Mouse (Mus musculus): Measurements from ENCODE around the gene Ankdd1a. TPM values are rescaled to one million over a fixed set of nuclear protein-coding genes. Genes with fewer than 3 reads are reported as not detected.

Gene Ankdd1a
- polyA plus RNA-seq, 1 experiment: not detected

DNA sequence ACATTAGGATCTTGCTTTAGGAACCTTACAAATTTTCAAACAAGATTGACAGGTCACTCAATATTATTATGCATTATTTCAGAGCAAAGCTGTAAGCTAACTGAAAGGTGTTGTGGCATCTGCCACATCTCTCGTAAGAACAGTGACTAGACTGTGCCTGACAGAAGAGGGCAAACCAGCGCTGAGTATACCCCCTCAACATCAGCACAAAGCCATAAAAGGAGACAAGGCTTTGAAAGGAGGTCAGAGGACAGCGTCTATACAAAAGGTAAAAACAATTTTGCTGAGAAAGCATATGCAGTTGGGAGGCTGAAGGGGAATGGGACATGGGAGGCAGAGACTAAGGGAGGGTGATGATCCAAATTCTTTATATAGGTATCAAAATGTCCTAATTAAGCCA, 59.8 kb downstream of the Ankdd1a start:
- H3K4me3 ChIP-seq (ENCODE audit: low read depth, low read length): no peak overlapping the region
- H3K27ac ChIP-seq (ENCODE audit: insufficient read depth, low read depth, low read length): no peak overlapping the region
- WGBS: 63% methylated on average over 3 of the region's 3 CpGs
- H3K27me3 ChIP-seq (ENCODE audit: control insufficient read depth, insufficient read depth, low read length): no peaks in the 10 kb centered on the region
- TF ChIP-seq CTCF (IDR thresholded peaks at IDR 0.05; ENCODE audit: extremely low read depth, insufficient read length, insufficient replicate concordance, low read depth, low read length) (no peak), POLR2A (IDR thresholded peaks at IDR 0.05; ENCODE audit: low read depth, low read length) (no peak)
- H3K4me1 ChIP-seq (ENCODE audit: control insufficient read depth, insufficient read depth, insufficient read length, low read length): peaks cover 7% of the 10 kb centered on the region; the same call in 1 of the 2 replicates
- H3K36me3 ChIP-seq (ENCODE audit: control insufficient read depth, insufficient read depth, low read length): no peaks in the 10 kb centered on the region

GRCm38 (mm10) chr9:65458975-65459374, 61.0 kb downstream of the Ankdd1a start:
- peaks cover 2% of the 10 kb centered on the region; the same call in 1 of the 2 replicates for H3K4me1 ChIP-seq (ENCODE audit: control insufficient read depth, insufficient read depth, insufficient read length, low read length)
- no peaks in the 10 kb centered on the region for H3K27me3 ChIP-seq (ENCODE audit: control insufficient read depth, insufficient read depth, low read length)
- WGBS: 87% methylated on average over 2 of the region's 2 CpGs
- no peak overlapping the region for H3K4me3 ChIP-seq (ENCODE audit: low read depth, low read length)
- TF ChIP-seq POLR2A (IDR thresholded peaks at IDR 0.05; ENCODE audit: low read depth, low read length) (no peak), CTCF (IDR thresholded peaks at IDR 0.05; ENCODE audit: extremely low read depth, insufficient read length, insufficient replicate concordance, low read depth, low read length) (no peak)
- H3K36me3 ChIP-seq (ENCODE audit: control insufficient read depth, insufficient read depth, low read length): no peaks in the 10 kb centered on the region
- H3K27ac ChIP-seq (ENCODE audit: insufficient read depth, low read depth, low read length): no peak overlapping the region

GRCm38 (mm10) chr9:65447951-65448350, 72.0 kb downstream of the Ankdd1a start:
- Histone ChIP-seq H3K4me1 (ENCODE audit: control insufficient read depth, insufficient read depth, insufficient read length, low read length) (no peaks in the 10 kb centered on the region), H3K27me3 (ENCODE audit: control insufficient read depth, insufficient read depth, low read length) (no peaks in the 10 kb centered on the region), H3K4me3 (ENCODE audit: low read depth, low read length) (no peak overlapping the region), H3K36me3 (ENCODE audit: control insufficient read depth, insufficient read depth, low read length) (peaks cover 58% of the 10 kb centered on the region), H3K27ac (ENCODE audit: insufficient read depth, low read depth, low read length) (no peak overlapping the region)
- WGBS: 93% methylated on average over 6 of the region's 6 CpGs
- TF ChIP-seq POLR2A (IDR thresholded peaks at IDR 0.05; ENCODE audit: low read depth, low read length): no peak
- no peak for TF ChIP-seq CTCF (IDR thresholded peaks at IDR 0.05; ENCODE audit: extremely low read depth, insufficient read length, insufficient replicate concordance, low read depth, low read length)

GRCm38 (mm10) chr9:65444692-65445091, 75.3 kb downstream of the Ankdd1a start:
- Histone ChIP-seq H3K27ac (ENCODE audit: insufficient read depth, low read depth, low read length) (no peak overlapping the region), H3K36me3 (ENCODE audit: control insufficient read depth, insufficient read depth, low read length) (peaks cover 57% of the 10 kb centered on the region), H3K4me3 (ENCODE audit: low read depth, low read length) (no peak overlapping the region), H3K4me1 (ENCODE audit: control insufficient read depth, insufficient read depth, insufficient read length, low read length) (no peaks in the 10 kb centered on the region), H3K27me3 (ENCODE audit: control insufficient read depth, insufficient read depth, low read length) (no peaks in the 10 kb centered on the region)
- WGBS: 96% methylated on average over 4 of the region's 4 CpGs
- no peak for TF ChIP-seq CTCF (IDR thresholded peaks at IDR 0.05; ENCODE audit: extremely low read depth, insufficient read length, insufficient replicate concordance, low read depth, low read length)
- TF ChIP-seq POLR2A (IDR thresholded peaks at IDR 0.05; ENCODE audit: low read depth, low read length): no peak

Other genes starting within 250 kb of the Ankdd1a start
- 5.8 and 7.5 TPM in 2 replicates for gene Clpx, start 225.9 kb downstream of the Ankdd1a start, polyA plus RNA-seq (2012; rRNA removed)
- 9.2 and 12.9 TPM in 2 replicates for gene Pdcd7, start 174.1 kb downstream of the Ankdd1a start, polyA plus RNA-seq (2012; rRNA removed)
- gene Ubap1l, start 159.2 kb downstream of the Ankdd1a start, polyA plus RNA-seq (2012; rRNA removed): 0.43 and 0.51 TPM in 2 replicates
- gene Kbtbd13, start 128.5 kb downstream of the Ankdd1a start, polyA plus RNA-seq (2012; rRNA removed): 0.20 and 0.57 TPM in 2 replicates
- gene Rasl12, start 121.7 kb downstream of the Ankdd1a start, polyA plus RNA-seq (2012; rRNA removed): 1.4 and 2.3 TPM in 2 replicates
- 6.6 and 13.6 TPM in 2 replicates for gene Slc51b, start 97.2 kb downstream of the Ankdd1a start, polyA plus RNA-seq (2012; rRNA removed)
- 2.6 and 5.8 TPM in 2 replicates for gene Mtfmt, start 84.4 kb downstream of the Ankdd1a start, polyA plus RNA-seq (2012; rRNA removed)
- 4.5 and 9.7 TPM in 2 replicates for gene Spg21, start 59.2 kb downstream of the Ankdd1a start, polyA plus RNA-seq (2012; rRNA removed)
- 6.3 and 9.7 TPM in 2 replicates for gene Plekho2, start 59.8 kb upstream of the Ankdd1a start, polyA plus RNA-seq (2012; rRNA removed)
- gene Pif1, start 67.0 kb upstream of the Ankdd1a start, polyA plus RNA-seq (2012; rRNA removed): 3.8 and 5.0 TPM in 2 replicates
- 18.4 and 22.5 TPM in 2 replicates for gene Rbpms2, start 109.5 kb upstream of the Ankdd1a start, polyA plus RNA-seq (2012; rRNA removed)
- gene Oaz2, start 147.8 kb upstream of the Ankdd1a start, polyA plus RNA-seq (2012; rRNA removed): 36.0 and 39.7 TPM in 2 replicates